Mouse (Mus musculus): ENCODE results near the gene Ccdc43. TPM values are rescaled to one million over a fixed set of nuclear protein-coding genes. Genes with fewer than 3 reads are reported as not detected.

The Ccdc43 gene
- total and polyA plus RNA-seq, 3 experiments = 43.4 to 56.4 (median 53.4) TPM

DNA sequence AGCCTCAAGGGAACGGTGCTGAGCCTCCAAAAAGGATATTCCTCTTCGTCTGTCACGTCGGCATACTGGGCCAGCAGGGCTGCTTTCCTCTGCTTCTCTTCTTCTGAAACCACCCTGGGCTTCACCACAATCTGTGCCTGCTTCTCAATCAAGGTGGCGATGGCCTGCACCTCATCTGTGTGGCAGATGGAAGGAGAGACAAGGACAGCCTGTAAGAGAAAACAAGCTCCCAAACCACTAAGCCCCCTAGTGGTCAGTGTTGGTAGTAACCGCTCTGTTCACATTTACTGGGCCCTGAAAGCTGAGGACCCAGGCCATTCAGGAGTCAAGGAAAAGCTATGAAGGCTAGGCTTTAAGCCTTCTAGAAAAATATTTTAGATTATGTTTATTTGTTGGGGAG, 7.4 kb downstream of the Ccdc43 start:
- Histone ChIP-seq H3K9me3 (replicated peaks; ENCODE audit: low read length) (no peaks in the 10 kb centered on the region), H3K36me3 (replicated peaks in 1 of 2; ENCODE audit: control insufficient read depth in 1 of 2, insufficient read depth in 1 of 2, low read length in 1 of 2) (peaks cover 27 to 73% of the 10 kb centered on the region in 2 experiments), H3K27me3 (replicated peaks) (no peaks in the 10 kb centered on the region), H3K4me2 (ENCODE audit: insufficient read depth, low read depth, poor library complexity, severe bottlenecking) (no peak overlapping the region), H3K79me2 (replicated peaks; ENCODE audit: control insufficient read depth, extremely low read depth, insufficient read depth, poor library complexity, severe bottlenecking) (no peaks in the 10 kb centered on the region), H3K4me3 (replicated peaks in 1 of 3; ENCODE audit: low read depth in 2 of 3, low read length in 2 of 3, poor library complexity in 1 of 3) (no peak overlapping the region), H3K4me1 (ENCODE audit: control insufficient read depth in 1 of 2, insufficient read depth in 2 of 2) (peaks cover 0 to 3% of the 10 kb centered on the region in 2 experiments; a peak in 2 of 4 replicates), H3K27ac (ENCODE audit: insufficient read depth, low read depth) (no peak overlapping the region), H3K9ac (ENCODE audit: insufficient read depth, low read depth) (no peak overlapping the region)
- in situ Hi-C loops (cut with MboI; ENCODE audit: low pct_ligation_motif_present, low pct_unique_long_range_greater_than_20kb, low sequenced_read_pairs) (no loop called here), dilution Hi-C loops (cut with MboI; ENCODE audit: extremely low pct_ligation_motif_present, extremely low pct_unique_long_range_greater_than_20kb, low sequenced_read_pairs) (no loop called here)
- no peak for TF ChIP-seq POLR2A (IDR thresholded peaks at IDR 0.05; ENCODE audit: low read depth, low read length)
- no peak for TF ChIP-seq MXI1 (IDR thresholded peaks at IDR 0.05; ENCODE audit: low read depth, low read length)
- TF ChIP-seq E2F4 (IDR thresholded peaks at IDR 0.05; ENCODE audit: insufficient replicate concordance, low read depth, low read length) = no peak
- peak; percentile 30 for TF ChIP-seq RAD21 (IDR thresholded peaks at IDR 0.05; ENCODE audit: low read depth, low read length)
- TF ChIP-seq ETS1 (conservative IDR thresholded peaks at IDR 0.05; ENCODE audit: low read depth, low read length) = no peak
- TF ChIP-seq MAZ (IDR thresholded peaks at IDR 0.05; ENCODE audit: low read depth, low read length) = no peak
- no peak for TF ChIP-seq PAX5 (IDR thresholded peaks at IDR 0.05; ENCODE audit: low read length)
- TF ChIP-seq SMC3 (IDR thresholded peaks at IDR 0.05; ENCODE audit: low read depth, low read length) = peak; percentile 44
- 0 out of 2 replicates have a peak, but pooled peaks have one; percentile 44 for TF ChIP-seq IRF4 (IDR thresholded peaks at IDR 0.05; ENCODE audit: low read depth, low read length)
- no peak for TF ChIP-seq RCOR1 (conservative IDR thresholded peaks at IDR 0.05; ENCODE audit: low read depth, low read length)
- TF ChIP-seq TCF12 (IDR thresholded peaks at IDR 0.05; ENCODE audit: low read depth, low read length) = 0 out of 2 replicates have a peak, but pooled peaks have one; percentile 25
- no peak for TF ChIP-seq USF1 (IDR thresholded peaks at IDR 0.05; ENCODE audit: low read depth, low read length)
- no peak for TF ChIP-seq KAT2A (IDR thresholded peaks at IDR 0.05; ENCODE audit: insufficient replicate concordance, low read length)
- no peak for TF ChIP-seq USF2 (conservative IDR thresholded peaks at IDR 0.05; ENCODE audit: low read depth, low read length)
- TF ChIP-seq NELFE (IDR thresholded peaks at IDR 0.05; ENCODE audit: low read depth, low read length) = no peak; the same call in 1 of the 2 replicates
- TF ChIP-seq ELF1 (IDR thresholded peaks at IDR 0.05; ENCODE audit: low read depth, low read length) = 0 out of 2 replicates have a peak, but pooled peaks have one; percentile 21
- no peak for TF ChIP-seq ZC3H11A (IDR thresholded peaks at IDR 0.05; ENCODE audit: low read depth, low read length)
- no peak for TF ChIP-seq MAX (IDR thresholded peaks at IDR 0.05; ENCODE audit: low read length)
- no peak for TF ChIP-seq MAFK (IDR thresholded peaks at IDR 0.05; ENCODE audit: insufficient replicate concordance, low read length)
- peak; percentile 87 to 96 for TF ChIP-seq CTCF (conservative IDR thresholded peaks at IDR 0.05 in 1 of 2, IDR thresholded peaks at IDR 0.05 in 1 of 2; ENCODE audit: low read depth in 2 of 2, low read length in 2 of 2)
- no peak for TF ChIP-seq POLR2AphosphoS2 (IDR thresholded peaks at IDR 0.05; ENCODE audit: low read depth, low read length)
- DNase-seq (ENCODE audit: extremely low read depth) = peak; percentile 85
